Mouse (Mus musculus) MEL (cell line): Measurements from ENCODE around the gene Tm9sf4.

ENCODE experiments used
- BHLHE40 ChIP-seq: IDR thresholded peaks from 2 replicates; pipeline ENCODE4 v1.6.1; 2012; ENCODE audit warnings: low read depth, mild to moderate bottlenecking, inconsistent platforms, low read length, improper control_type of control experiment, borderline replicate concordance
- CTCF ChIP-seq, 3 experiments: IDR thresholded peaks in 2 of 3; conservative IDR thresholded peaks in 1 of 3; 2 replicates each; pipeline ENCODE4 v1.5.1; 2011 to 2012; ENCODE audit warnings: low read length in 3 of 3, low read depth in 2 of 3, mild to moderate bottlenecking in 2 of 3, improper control_type of control experiment in 1 of 3, inconsistent platforms in 1 of 3, mixed read lengths in 1 of 3, moderate library complexity in 1 of 3; ENCODE audit not compliant: control insufficient read depth in 1 of 3, insufficient read depth in 1 of 3, poor library complexity in 1 of 3, severe bottlenecking in 1 of 3
- EP300 ChIP-seq, 2 experiments: IDR thresholded peaks; 2 replicates each; pipeline ENCODE4 v1.6.1; 2011; ENCODE audit warnings: improper control_type of control experiment in 2 of 2, low read length in 2 of 2, low read depth in 1 of 2, mild to moderate bottlenecking in 1 of 2
- ETS1 ChIP-seq: IDR thresholded peaks from 2 replicates; pipeline ENCODE4 v1.6.1; 2012; ENCODE audit warnings: low read depth, mild to moderate bottlenecking, inconsistent platforms, low read length, improper control_type of control experiment, moderate library complexity
- GATA1 ChIP-seq: IDR thresholded peaks from 2 replicates; pipeline ENCODE4 v1.6.1; 2011; ENCODE audit warnings: low read depth, low read length, improper control_type of control experiment
- KAT2A ChIP-seq: conservative IDR thresholded peaks from 2 replicates; pipeline ENCODE4 v1.6.1; 2012; ENCODE audit warnings: low read depth, low read length, improper control_type of control experiment, inconsistent platforms
- MAX ChIP-seq: IDR thresholded peaks from 2 replicates; pipeline ENCODE4 v1.6.1; 2011; ENCODE audit warnings: low read length, improper control_type of control experiment
- MEF2A ChIP-seq: IDR thresholded peaks from 2 replicates; pipeline ENCODE4 v1.6.1; 2014; ENCODE audit warnings: low read depth, mild to moderate bottlenecking, inconsistent platforms, low read length, improper control_type of control experiment; ENCODE audit not compliant: poor library complexity, insufficient replicate concordance, severe bottlenecking; ENCODE audit errors: extremely low read depth
- POLR2A ChIP-seq, 2 experiments: IDR thresholded peaks; 2 replicates each; pipeline ENCODE4 v1.6.1; 2011 to 2012; ENCODE audit warnings: low read length in 2 of 2, mild to moderate bottlenecking in 2 of 2, control low read depth in 1 of 2, improper control_type of control experiment in 1 of 2, low read depth in 1 of 2, moderate library complexity in 1 of 2; ENCODE audit not compliant: control insufficient read depth in 1 of 2, insufficient read depth in 1 of 2, poor library complexity in 1 of 2
- RAD21 ChIP-seq: IDR thresholded peaks from 2 replicates; pipeline ENCODE4 v1.6.1; 2011; ENCODE audit warnings: mild to moderate bottlenecking, low read depth, low read length, improper control_type of control experiment
- UBTF ChIP-seq: IDR thresholded peaks from 2 replicates; pipeline ENCODE4 v1.6.1; 2012; ENCODE audit warnings: low read depth, mild to moderate bottlenecking, inconsistent platforms, low read length, improper control_type of control experiment, moderate library complexity, borderline replicate concordance; ENCODE audit not compliant: insufficient read depth
- ZMIZ1 ChIP-seq: IDR thresholded peaks from 2 replicates; pipeline ENCODE4 v1.6.1; 2012; ENCODE audit warnings: low read depth, mild to moderate bottlenecking, inconsistent platforms, low read length, improper control_type of control experiment, moderate library complexity

GRCm38 (mm10) chr2:153149742-153150141 lies 11.4 kb upstream of the Tm9sf4 start:
- TF ChIP-seq CTCF (IDR thresholded peaks at IDR 0.05 in 2 of 3, conservative IDR thresholded peaks at IDR 0.05 in 1 of 3; ENCODE audit: control insufficient read depth in 1 of 3, insufficient read depth in 1 of 3, low read depth in 2 of 3, low read length in 3 of 3, poor library complexity in 1 of 3, severe bottlenecking in 1 of 3): no peak
- no peak for TF ChIP-seq ETS1
- TF ChIP-seq MAX: no peak
- TF ChIP-seq GATA1: no peak
- TF ChIP-seq EP300 (IDR thresholded peaks at IDR 0.05; ENCODE audit: low read depth in 1 of 2, low read length in 2 of 2): no peak
- TF ChIP-seq KAT2A: no peak
- no peak for TF ChIP-seq BHLHE40
- TF ChIP-seq MEF2A: no peak
- TF ChIP-seq POLR2A (IDR thresholded peaks at IDR 0.05; ENCODE audit: control insufficient read depth in 1 of 2, insufficient read depth in 1 of 2, low read depth in 1 of 2, low read length in 2 of 2, poor library complexity in 1 of 2): no peak
- no peak for TF ChIP-seq UBTF
- no peak for TF ChIP-seq ZMIZ1
- TF ChIP-seq RAD21: no peak
